Mouse (Mus musculus): Measurements from ENCODE around the gene Klhl29.

- TF ChIP-seq CTCF (IDR thresholded peaks at IDR 0.05; ENCODE audit: borderline replicate concordance, extremely low read depth, insufficient read depth, insufficient read length): no peak
- TF ChIP-seq POLR2A (IDR thresholded peaks at IDR 0.05; ENCODE audit: borderline replicate concordance, extremely low read depth, insufficient read depth, insufficient read length, poor library complexity, severe bottlenecking): no peak
Measured at GRCm38 (mm10) chr12:5330496-5331070, 44.9 kb downstream of the Klhl29 start.

Data from brain, embryonic 14.5 days (tissue).